Mouse (Mus musculus) liver, embryonic 13.5 days (tissue): ENCODE measurements around the gene Tbc1d30. TPM values are rescaled to one million over a fixed set of nuclear protein-coding genes. Genes with fewer than 3 reads are reported as not detected.
A peak's percentile ranks its signal among the peaks of the same experiment; 100 is the strongest.

ENCODE experiments used
- ATAC-seq: fragments of 200-750 bp; cut with Nextera tagmentation; 2 replicates; pipeline ENCODE4 v1.8.0; 2017; ENCODE audit warnings: low read depth, mild to moderate bottlenecking, moderate number of reproducible peaks, moderate library complexity
- DNase-seq: peaks from one replicate; pipeline ENCODE4 v3.0.0; 2022
- H3K27ac ChIP-seq: fragments of 300-500 bp; sonication (generic); 2 replicates; pipeline ENCODE4 v1.5.1; 2015; ENCODE audit warnings: moderate library complexity, mild to moderate bottlenecking, inconsistent platforms
- H3K27me3 ChIP-seq: fragments of 300-500 bp; sonication (generic); 2 replicates; pipeline ENCODE4 v1.6.1; 2015; ENCODE audit warnings: mild to moderate bottlenecking, inconsistent platforms
- H3K36me3 ChIP-seq: fragments of 300-500 bp; sonication (generic); 2 replicates; pipeline ENCODE4 v1.6.1; 2015; ENCODE audit warnings: mild to moderate bottlenecking, inconsistent platforms
- H3K4me1 ChIP-seq: fragments of 300-500 bp; sonication (generic); replicated peaks from 2 replicates; pipeline ENCODE4 v1.6.1; 2015; ENCODE audit warnings: inconsistent platforms
- H3K4me2 ChIP-seq: fragments of 300-500 bp; sonication (generic); 2 replicates; pipeline ENCODE4 v1.6.1; 2015; ENCODE audit warnings: inconsistent platforms, mild to moderate bottlenecking, moderate library complexity
- H3K4me3 ChIP-seq: fragments of 300-500 bp; sonication (generic); replicated peaks from 2 replicates; pipeline ENCODE4 v1.5.1; 2015; ENCODE audit warnings: mild to moderate bottlenecking, inconsistent platforms
- H3K9ac ChIP-seq: fragments of 300-500 bp; sonication (generic); 2 replicates; pipeline ENCODE4 v1.6.1; 2015; ENCODE audit warnings: mild to moderate bottlenecking, inconsistent platforms
- H3K9me3 ChIP-seq: fragments of 300-500 bp; sonication (generic); replicated peaks from 2 replicates; pipeline ENCODE4 v1.6.1; 2016; ENCODE audit warnings: inconsistent platforms
- WGBS: fragments of 180-500 bp; shearing (Covaris S2); methylation state at CpG from one replicate; pipeline ENCODE4 v1.1.7; 2015; ENCODE audit not compliant: insufficient replicate concordance; 5-methylcytosine and 5-hydroxymethylcytosine counted together
- polyA plus RNA-seq: library from polyadenylated mRNA; unstranded; fragments of >200 nt; fragmentation: Nextera tagmentation; extraction: Ambion mirVana; gene quantifications from 2 replicates; pipeline ENCODE4 v1.2.1, GENCODE M21; 2015

The Tbc1d30 gene
- polyA plus RNA-seq, 1 experiment from 2014 or later: 0.15 TPM

- ATAC-seq (no peak), DNase-seq (no peak)
- Histone ChIP-seq H3K27ac (no peak overlapping the region), H3K4me1 (peaks cover 10% of the 10 kb centered on the region), H3K36me3 (no peaks in the 10 kb centered on the region), H3K4me3 (no peak overlapping the region), H3K27me3 (peaks cover 68% of the 10 kb centered on the region), H3K9me3 (no peaks in the 10 kb centered on the region), H3K9ac (no peak overlapping the region), H3K4me2 (no peak overlapping the region)
- 25% methylated on average over 11 of the region's 11 CpGs for WGBS
These were observed 41.9 kb downstream of the Tbc1d30 start for GRCm38 (mm10) chr10:121309123-121309655.

GRCm38 (mm10) chr10:121305441-121305840 lies 45.6 kb downstream of the Tbc1d30 start:
- H3K4me2 ChIP-seq: no peak overlapping the region
- H3K9ac ChIP-seq: no peak overlapping the region
- no peak overlapping the region for H3K27ac ChIP-seq
- ATAC-seq (peak; percentile 31; the same call in 1 of the 2 replicates), DNase-seq (no peak)
- 22% methylated on average over 5 of the region's 5 CpGs for WGBS
- H3K4me3 ChIP-seq: no peak overlapping the region
- H3K9me3 ChIP-seq: no peaks in the 10 kb centered on the region
- peaks cover 3% of the 10 kb centered on the region for H3K4me1 ChIP-seq
- H3K27me3 ChIP-seq: peaks cover 31% of the 10 kb centered on the region
- no peaks in the 10 kb centered on the region for H3K36me3 ChIP-seq

- ATAC-seq: no peak
- peaks cover 13% of the 10 kb centered on the region for H3K27me3 ChIP-seq
- 56% methylated on average over 3 of the region's 3 CpGs for WGBS
These were observed 47.5 kb downstream of the Tbc1d30 start for GRCm38 (mm10) chr10:121303559-121303958.

GRCm38 (mm10) chr10:121301868-121302267 lies 49.2 kb downstream of the Tbc1d30 start:
- no peaks in the 10 kb centered on the region for H3K36me3 ChIP-seq
- WGBS: 71% methylated on average over 14 of the region's 14 CpGs

More at GRCm38 (mm10) chr10:121303559-121303958, 47.5 kb downstream of the Tbc1d30 start:
- no peak overlapping the region for H3K27ac ChIP-seq
- no peak for DNase-seq
- no peaks in the 10 kb centered on the region for H3K36me3 ChIP-seq
- no peak overlapping the region for H3K9ac ChIP-seq
- H3K4me3 ChIP-seq: no peak overlapping the region
- H3K4me1 ChIP-seq: no peaks in the 10 kb centered on the region
- H3K4me2 ChIP-seq: no peak overlapping the region
- H3K9me3 ChIP-seq: no peaks in the 10 kb centered on the region

GRCm38 (mm10) chr10:121300659-121301058 lies 50.4 kb downstream of the Tbc1d30 start:
- H3K9ac ChIP-seq: no peak overlapping the region
- no peak for ATAC-seq
- peaks cover 8% of the 10 kb centered on the region for H3K4me1 ChIP-seq
- no peaks in the 10 kb centered on the region for H3K27me3 ChIP-seq
- H3K4me2 ChIP-seq: no peak overlapping the region
- H3K9me3 ChIP-seq: no peaks in the 10 kb centered on the region
- DNase-seq: no peak
- no peaks in the 10 kb centered on the region for H3K36me3 ChIP-seq
- H3K27ac ChIP-seq: no peak overlapping the region
- no peak overlapping the region for H3K4me3 ChIP-seq
- 64% methylated on average over 7 of the region's 7 CpGs for WGBS

More at GRCm38 (mm10) chr10:121301868-121302267, 49.2 kb downstream of the Tbc1d30 start:
- Histone ChIP-seq H3K4me3 (no peak overlapping the region), H3K9me3 (no peaks in the 10 kb centered on the region), H3K4me1 (peaks cover 8% of the 10 kb centered on the region), H3K4me2 (no peak overlapping the region), H3K27me3 (peaks cover 2% of the 10 kb centered on the region; the same call in 1 of the 2 replicates), H3K27ac (no peak overlapping the region), H3K9ac (no peak overlapping the region)
- ATAC-seq: no peak
- DNase-seq: no peak

- Histone ChIP-seq H3K4me3 (peak overlapping the region; percentile 23; the same call in 1 of the 2 replicates), H3K9ac (no peak overlapping the region), H3K27me3 (no peaks in the 10 kb centered on the region), H3K36me3 (no peaks in the 10 kb centered on the region), H3K27ac (no peak overlapping the region), H3K9me3 (no peaks in the 10 kb centered on the region), H3K4me1 (peaks cover 8% of the 10 kb centered on the region), H3K4me2 (peak overlapping the region; percentile 51)
- 27% methylated on average over 25 of the region's 25 CpGs for WGBS
- ATAC-seq (no peak; the same call in 1 of the 2 replicates), DNase-seq (no peak)
These were observed 53.9 kb downstream of the Tbc1d30 start for GRCm38 (mm10) chr10:121297054-121297701.

GRCm38 (mm10) chr10:121294471-121294870 lies 56.6 kb downstream of the Tbc1d30 start:
- 62% methylated on average over 16 of the region's 16 CpGs for WGBS
- Histone ChIP-seq H3K4me3 (no peak overlapping the region), H3K9me3 (no peaks in the 10 kb centered on the region), H3K27me3 (no peaks in the 10 kb centered on the region), H3K4me2 (no peak overlapping the region), H3K4me1 (peaks cover 8% of the 10 kb centered on the region), H3K9ac (no peak overlapping the region), H3K27ac (no peak overlapping the region), H3K36me3 (no peaks in the 10 kb centered on the region)
- ATAC-seq: no peak
- no peak for DNase-seq

- H3K9me3 ChIP-seq: no peaks in the 10 kb centered on the region
- no peak overlapping the region for H3K4me2 ChIP-seq
- no peaks in the 10 kb centered on the region for H3K36me3 ChIP-seq
- no peak overlapping the region for H3K27ac ChIP-seq
- no peak for ATAC-seq
- H3K4me3 ChIP-seq: no peak overlapping the region
- WGBS: 40% methylated on average over 8 of the region's 8 CpGs
- no peak for DNase-seq
- H3K9ac ChIP-seq: no peak overlapping the region
- H3K27me3 ChIP-seq: no peaks in the 10 kb centered on the region
- H3K4me1 ChIP-seq: peaks cover 8% of the 10 kb centered on the region
These were observed 57.2 kb downstream of the Tbc1d30 start for GRCm38 (mm10) chr10:121293829-121294228.

- no peak overlapping the region for H3K9ac ChIP-seq
- H3K9me3 ChIP-seq: no peaks in the 10 kb centered on the region
- H3K27ac ChIP-seq: no peak overlapping the region
- DNase-seq: no peak
- H3K27me3 ChIP-seq: no peaks in the 10 kb centered on the region
- no peaks in the 10 kb centered on the region for H3K36me3 ChIP-seq
- no peak for ATAC-seq
- no peak overlapping the region for H3K4me3 ChIP-seq
- H3K4me2 ChIP-seq: no peak overlapping the region
- WGBS: 67% methylated on average over 10 of the region's 10 CpGs
- H3K4me1 ChIP-seq: no peaks in the 10 kb centered on the region
These were observed 59.7 kb downstream of the Tbc1d30 start for GRCm38 (mm10) chr10:121291272-121291917.

- DNase-seq (no peak), ATAC-seq (no peak)
- H3K9me3 ChIP-seq: no peaks in the 10 kb centered on the region
- 75% methylated on average over 20 of the region's 20 CpGs for WGBS
- no peaks in the 10 kb centered on the region for H3K36me3 ChIP-seq
- H3K9ac ChIP-seq: no peak overlapping the region
- no peaks in the 10 kb centered on the region for H3K27me3 ChIP-seq
- H3K4me1 ChIP-seq: no peaks in the 10 kb centered on the region
- no peak overlapping the region for H3K27ac ChIP-seq
- H3K4me3 ChIP-seq: no peak overlapping the region
- no peak overlapping the region for H3K4me2 ChIP-seq
These were observed 60.4 kb downstream of the Tbc1d30 start for GRCm38 (mm10) chr10:121290682-121291078.

- Histone ChIP-seq H3K36me3 (no peaks in the 10 kb centered on the region), H3K4me3 (no peak overlapping the region), H3K4me1 (no peaks in the 10 kb centered on the region), H3K9ac (no peak overlapping the region), H3K27me3 (no peaks in the 10 kb centered on the region), H3K4me2 (no peak overlapping the region), H3K9me3 (no peaks in the 10 kb centered on the region), H3K27ac (no peak overlapping the region)
- no peak for DNase-seq
- ATAC-seq: no peak
- 56% methylated on average over 4 of the region's 4 CpGs for WGBS
These were observed 61.0 kb downstream of the Tbc1d30 start for GRCm38 (mm10) chr10:121289970-121290681.
